Mouse (Mus musculus): ENCODE data around the gene Ltc4s. TPM values are rescaled to one million over a fixed set of nuclear protein-coding genes. Genes with fewer than 3 reads are reported as not detected.

The Ltc4s gene
- polyA plus RNA-seq, 1 experiment from 2014 or later = 8.5 TPM

- peaks cover 7% of the 10 kb centered on the region for H3K36me3 ChIP-seq (ENCODE audit: insufficient read depth, low read length)
- no peak overlapping the region for H3K4me3 ChIP-seq (replicated peaks; ENCODE audit: low read depth, low read length)
- DNase-seq (ENCODE audit: low spot score) (no peak), ATAC-seq (replicated peaks; ENCODE audit: low FRiP score, low read depth) (no peak)
- TF ChIP-seq CTCF (IDR thresholded peaks at IDR 0.05; ENCODE audit: low read depth) = no peak
- peak overlapping the region; percentile 3; the same call in 1 of the 2 replicates for H3K4me2 ChIP-seq (ENCODE audit: low read length)
- H3K4me1 ChIP-seq (replicated peaks; ENCODE audit: insufficient read depth, low read length) = peaks cover 23% of the 10 kb centered on the region
- 67% methylated on average over 3 of the region's 3 CpGs for WGBS
- H3K9ac ChIP-seq (ENCODE audit: low read depth, low read length) = no peak overlapping the region
- H3K9me3 ChIP-seq (replicated peaks; ENCODE audit: low read length) = no peaks in the 10 kb centered on the region
- no peaks in the 10 kb centered on the region for H3K27me3 ChIP-seq (ENCODE audit: insufficient read depth, low read length)
- peak overlapping the region; percentile 79 for H3K27ac ChIP-seq
Measured at GRCm38 (mm10) chr11:50212060-50212739, 26.2 kb downstream of the Ltc4s start.

DNA sequence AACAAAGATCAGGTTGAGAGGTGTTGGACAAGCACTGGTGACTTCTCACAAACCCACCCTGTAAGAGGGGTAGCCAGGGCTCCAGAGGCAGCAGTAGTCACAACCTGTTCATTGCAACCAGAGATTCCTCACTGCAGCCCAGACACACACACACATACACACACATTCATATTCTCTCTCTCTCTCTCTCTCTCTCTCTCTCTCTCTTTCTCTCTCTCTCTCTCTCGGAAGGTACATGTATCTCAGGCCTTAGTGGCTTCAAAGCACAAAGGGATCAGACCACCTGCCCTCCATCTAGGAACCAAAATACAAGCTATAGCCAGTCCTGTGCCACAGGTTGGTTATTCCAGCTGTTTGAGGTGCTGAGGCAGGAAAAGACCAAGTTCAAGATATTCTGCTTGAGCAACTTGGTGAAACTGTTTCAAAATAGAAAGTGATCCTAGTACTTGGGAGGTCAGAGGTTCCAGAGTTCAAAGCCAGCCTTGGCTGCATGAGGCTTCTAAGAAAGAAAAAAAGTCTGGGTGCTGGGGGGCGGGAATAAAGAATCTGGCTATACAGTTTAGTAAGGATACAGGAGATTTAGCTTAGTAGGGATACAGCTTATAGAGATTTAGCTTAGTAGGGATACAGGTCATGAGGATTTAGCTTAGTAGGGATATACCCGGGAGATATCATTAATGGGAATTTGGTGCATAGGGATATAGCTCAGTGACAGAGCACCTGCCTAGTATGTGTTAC lies 26.9 kb downstream of the Ltc4s start:
- no peak for TF ChIP-seq CTCF (IDR thresholded peaks at IDR 0.05; ENCODE audit: low read depth)
- H3K4me2 ChIP-seq (ENCODE audit: low read length) = peak overlapping the region; percentile 67
- whole genome bisulfite sequencing = 89% methylated on average over 3 of the region's 3 CpGs
- H3K9ac ChIP-seq (ENCODE audit: low read depth, low read length) = no peak overlapping the region; the same call in 1 of the 2 replicates
- H3K9me3 ChIP-seq (replicated peaks; ENCODE audit: low read length) = no peaks in the 10 kb centered on the region
- H3K4me1 ChIP-seq (replicated peaks; ENCODE audit: insufficient read depth, low read length) = peaks cover 22% of the 10 kb centered on the region
- H3K27ac ChIP-seq = peak overlapping the region; percentile 100
- H3K4me3 ChIP-seq (replicated peaks; ENCODE audit: low read depth, low read length) = peak overlapping the region; percentile 99
- DNase-seq (ENCODE audit: low spot score) (no peak), ATAC-seq (replicated peaks; ENCODE audit: low FRiP score, low read depth) (no peak)
- no peaks in the 10 kb centered on the region for H3K27me3 ChIP-seq (ENCODE audit: insufficient read depth, low read length)
- peaks cover 14% of the 10 kb centered on the region for H3K36me3 ChIP-seq (ENCODE audit: insufficient read depth, low read length)

DNA sequence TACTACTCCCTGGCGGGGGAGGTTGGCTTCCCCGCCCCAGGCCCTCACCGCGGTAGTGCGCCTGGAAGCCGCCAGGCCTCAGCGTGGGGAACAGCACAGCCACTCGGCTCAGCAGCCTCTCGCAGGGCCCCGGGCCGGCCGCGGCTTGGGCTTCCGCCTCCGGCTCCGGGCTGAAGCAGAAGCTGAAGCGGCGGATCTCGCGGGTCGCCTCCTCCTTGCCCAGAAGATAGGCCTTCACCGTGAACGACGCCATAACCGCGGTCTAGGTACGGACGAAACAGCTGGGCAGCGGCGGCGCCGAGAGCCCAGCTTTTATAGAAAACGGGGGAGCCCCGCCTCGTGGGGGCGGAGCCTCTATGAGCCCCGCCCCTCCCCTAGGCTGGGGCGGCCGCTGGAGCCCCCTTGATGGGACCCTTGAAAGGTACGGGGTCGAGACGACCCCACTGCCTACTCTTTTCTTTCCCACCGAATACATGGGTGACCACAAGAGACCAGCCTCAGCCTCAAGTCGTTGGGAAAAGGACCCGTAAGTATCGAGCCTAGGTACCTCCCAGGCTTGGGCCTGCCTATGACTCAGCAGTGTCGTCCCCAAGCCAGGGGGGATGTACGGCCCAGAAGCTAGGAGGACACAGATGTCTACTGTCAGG lies 27.8 kb downstream of the Ltc4s start, which contains the start of the genes Sqstm1 and Mgat4b:
Sqstm1 (minus strand) TSS at position 323 of the 647 bp plus-strand sequence.
Mgat4b (plus strand) TSS at position 386 of the 647 bp plus-strand sequence.
- 2% methylated on average over 48 of the region's 48 CpGs for WGBS

DNA sequence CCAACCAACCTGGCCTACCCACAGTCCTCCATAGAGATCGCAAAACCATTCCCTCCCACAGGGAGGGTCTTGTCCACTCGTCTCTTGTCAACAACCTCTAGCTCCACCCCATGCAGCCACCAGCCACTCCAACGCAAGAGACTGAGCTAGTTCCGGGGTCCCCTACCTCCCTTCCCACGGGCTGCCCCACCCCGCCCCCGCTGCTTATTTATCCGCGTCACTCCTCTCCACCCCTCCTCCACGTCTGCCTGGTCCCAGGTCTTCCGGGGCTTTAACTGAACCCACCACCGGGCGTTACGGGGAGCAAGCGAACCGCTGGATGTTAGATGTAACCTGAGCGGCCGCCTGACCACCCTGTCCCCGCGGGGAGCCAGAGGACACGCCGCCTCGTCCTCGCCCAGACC lies 28.3 kb downstream of the Ltc4s start:
- peak overlapping the region; percentile 99 for H3K4me3 ChIP-seq (replicated peaks; ENCODE audit: low read depth, low read length)
- 0 out of 2 replicates have a peak, but pooled peaks have one; percentile 6 for TF ChIP-seq CTCF (IDR thresholded peaks at IDR 0.05; ENCODE audit: low read depth)
- 0% methylated on average over 24 of the region's 24 CpGs for WGBS
- peak overlapping the region; percentile 99 for H3K9ac ChIP-seq (ENCODE audit: low read depth, low read length)
- no peaks in the 10 kb centered on the region for H3K27me3 ChIP-seq (ENCODE audit: insufficient read depth, low read length)
- DNase-seq (ENCODE audit: low spot score) (peak; percentile 99), ATAC-seq (replicated peaks; ENCODE audit: low FRiP score, low read depth) (peak; percentile 92)
- H3K4me2 ChIP-seq (ENCODE audit: low read length) = peak overlapping the region; percentile 67
- H3K36me3 ChIP-seq (ENCODE audit: insufficient read depth, low read length) = peaks cover 28% of the 10 kb centered on the region
- peak overlapping the region; percentile 100 for H3K27ac ChIP-seq
- H3K9me3 ChIP-seq (replicated peaks; ENCODE audit: low read length) = no peaks in the 10 kb centered on the region
- H3K4me1 ChIP-seq (replicated peaks; ENCODE audit: insufficient read depth, low read length) = peaks cover 9% of the 10 kb centered on the region

More for the DNA sequence above, 27.8 kb downstream of the Ltc4s start, which contains the start of the genes Sqstm1 and Mgat4b:
- DNase-seq (ENCODE audit: low spot score) (peak; percentile 86), ATAC-seq (replicated peaks; ENCODE audit: low FRiP score, low read depth) (peak; percentile 59)
- Histone ChIP-seq H3K9me3 (replicated peaks; ENCODE audit: low read length) (no peaks in the 10 kb centered on the region), H3K4me1 (replicated peaks; ENCODE audit: insufficient read depth, low read length) (peaks cover 14% of the 10 kb centered on the region), H3K36me3 (ENCODE audit: insufficient read depth, low read length) (peaks cover 23% of the 10 kb centered on the region), H3K4me2 (ENCODE audit: low read length) (peak within 1 kb of the TSS; percentile 67), H3K27me3 (ENCODE audit: insufficient read depth, low read length) (no peaks in the 10 kb centered on the region), H3K27ac (peak within 1 kb of the TSS; percentile 100), H3K9ac (ENCODE audit: low read depth, low read length) (peak within 1 kb of the TSS; percentile 99), H3K4me3 (replicated peaks; ENCODE audit: low read depth, low read length) (peak within 1 kb of the TSS; percentile 99)
- TF ChIP-seq CTCF (IDR thresholded peaks at IDR 0.05; ENCODE audit: low read depth) = no peak

DNA sequence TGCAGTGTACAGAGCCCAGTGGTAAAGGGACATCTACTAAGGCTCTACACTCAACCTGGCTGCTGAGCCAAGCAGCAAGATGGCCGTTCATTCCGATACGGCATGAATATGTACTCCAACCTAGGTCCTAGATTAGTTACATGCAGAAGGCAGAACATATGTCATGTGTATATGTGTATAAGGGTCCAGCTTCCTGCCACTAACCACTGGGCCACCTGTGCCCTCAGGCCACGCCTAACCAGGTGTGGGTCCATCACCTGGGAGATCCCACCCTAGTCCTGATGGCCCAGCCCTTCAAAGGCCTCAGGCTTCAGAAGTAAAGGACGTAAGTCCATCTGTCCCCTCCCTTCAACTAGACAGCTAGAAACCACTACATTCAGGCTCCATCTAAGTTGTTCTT lies 30.4 kb downstream of the Ltc4s start:
- TF ChIP-seq CTCF (IDR thresholded peaks at IDR 0.05; ENCODE audit: low read depth) = no peak
- ATAC-seq (replicated peaks; ENCODE audit: low FRiP score, low read depth) = no peak
- Histone ChIP-seq H3K36me3 (ENCODE audit: insufficient read depth, low read length) (peaks cover 44% of the 10 kb centered on the region), H3K4me1 (replicated peaks; ENCODE audit: insufficient read depth, low read length) (peaks cover 9% of the 10 kb centered on the region), H3K27ac (no peak overlapping the region), H3K9ac (ENCODE audit: low read depth, low read length) (no peak overlapping the region), H3K4me3 (replicated peaks; ENCODE audit: low read depth, low read length) (no peak overlapping the region), H3K9me3 (replicated peaks; ENCODE audit: low read length) (no peaks in the 10 kb centered on the region), H3K4me2 (ENCODE audit: low read length) (no peak overlapping the region), H3K27me3 (ENCODE audit: insufficient read depth, low read length) (no peaks in the 10 kb centered on the region)
- no peak for DNase-seq (ENCODE audit: low spot score)
- 90% methylated on average over 5 of the region's 5 CpGs for WGBS

- H3K9ac ChIP-seq (ENCODE audit: low read depth, low read length) = no peak overlapping the region
- no peak for TF ChIP-seq CTCF (IDR thresholded peaks at IDR 0.05; ENCODE audit: low read depth)
- DNase-seq (ENCODE audit: low spot score) (no peak), ATAC-seq (replicated peaks; ENCODE audit: low FRiP score, low read depth) (no peak)
- peaks cover 50% of the 10 kb centered on the region for H3K36me3 ChIP-seq (ENCODE audit: insufficient read depth, low read length)
- peaks cover 5% of the 10 kb centered on the region for H3K4me1 ChIP-seq (replicated peaks; ENCODE audit: insufficient read depth, low read length)
- no peaks in the 10 kb centered on the region for H3K9me3 ChIP-seq (replicated peaks; ENCODE audit: low read length)
- H3K27me3 ChIP-seq (ENCODE audit: insufficient read depth, low read length) = no peaks in the 10 kb centered on the region
- WGBS = 96% methylated on average over 14 of the region's 14 CpGs
- H3K4me2 ChIP-seq (ENCODE audit: low read length) = no peak overlapping the region
- H3K4me3 ChIP-seq (replicated peaks; ENCODE audit: low read depth, low read length) = no peak overlapping the region
- H3K27ac ChIP-seq = no peak overlapping the region
Measured at GRCm38 (mm10) chr11:50207344-50207743, 31.1 kb downstream of the Ltc4s start.
